Mouse (Mus musculus): ENCODE results near the gene Rab5if.

DNA sequence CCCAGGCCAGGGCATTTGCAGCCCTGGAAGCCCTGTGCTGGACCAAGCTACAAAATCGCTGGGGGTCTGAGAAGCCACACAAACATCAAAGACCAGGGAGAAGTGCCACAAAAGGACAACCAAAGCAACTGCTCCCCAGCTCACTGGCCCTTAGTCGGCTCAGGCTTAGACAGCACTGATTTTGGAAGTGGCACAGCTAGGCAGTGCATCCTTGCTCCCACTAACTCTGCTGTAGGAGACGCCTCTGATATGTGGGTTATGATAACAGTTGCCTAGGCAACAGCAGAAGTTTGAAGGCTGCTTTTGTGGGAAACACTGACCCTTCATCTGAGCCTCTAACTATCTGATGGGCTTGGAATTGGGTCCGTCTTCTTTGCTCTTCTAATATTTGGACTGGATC lies 36.3 kb downstream of the Rab5if start:
- no peak for TF ChIP-seq TCF3 (IDR thresholded peaks at IDR 0.05; ENCODE audit: insufficient read length, low read depth)
- TF ChIP-seq POLR2A (IDR thresholded peaks at IDR 0.05; ENCODE audit: insufficient read length, low read depth): no peak
- TF ChIP-seq USF1 (IDR thresholded peaks at IDR 0.05; ENCODE audit: low read depth): no peak
- no peak for TF ChIP-seq TCF12 (IDR thresholded peaks at IDR 0.05; ENCODE audit: insufficient read depth, poor library complexity, severe bottlenecking)
- no peak for TF ChIP-seq MAX (IDR thresholded peaks at IDR 0.05; ENCODE audit: low read depth)
- no peak for TF ChIP-seq MYOG (IDR thresholded peaks at IDR 0.05; ENCODE audit: control insufficient read depth in 1 of 3, insufficient read depth in 1 of 3, insufficient read length in 2 of 3, low read depth in 2 of 3)

Measured in myocyte (in vitro differentiated cells).